Mouse (Mus musculus) thymus, adult 2 months (tissue): Measurements from ENCODE around the gene Zfp143.

Experiments used
- CTCF ChIP-seq: fragments of 200-500 bp; IDR thresholded peaks from 2 replicates; pipeline ENCODE4 v1.5.1; 2012; ENCODE audit warnings: mild to moderate bottlenecking, control low read depth, low read length, moderate library complexity, borderline replicate concordance; ENCODE audit not compliant: control insufficient read depth, poor library complexity, insufficient read depth; ENCODE audit errors: extremely low read depth
- POLR2A ChIP-seq: fragments of 200-500 bp; IDR thresholded peaks from 2 replicates; pipeline ENCODE4 v1.6.1; 2012; ENCODE audit warnings: mild to moderate bottlenecking, low read length, control low read depth, moderate library complexity; ENCODE audit not compliant: control insufficient read depth, poor library complexity, insufficient read depth; ENCODE audit errors: extremely low read depth

DNA sequence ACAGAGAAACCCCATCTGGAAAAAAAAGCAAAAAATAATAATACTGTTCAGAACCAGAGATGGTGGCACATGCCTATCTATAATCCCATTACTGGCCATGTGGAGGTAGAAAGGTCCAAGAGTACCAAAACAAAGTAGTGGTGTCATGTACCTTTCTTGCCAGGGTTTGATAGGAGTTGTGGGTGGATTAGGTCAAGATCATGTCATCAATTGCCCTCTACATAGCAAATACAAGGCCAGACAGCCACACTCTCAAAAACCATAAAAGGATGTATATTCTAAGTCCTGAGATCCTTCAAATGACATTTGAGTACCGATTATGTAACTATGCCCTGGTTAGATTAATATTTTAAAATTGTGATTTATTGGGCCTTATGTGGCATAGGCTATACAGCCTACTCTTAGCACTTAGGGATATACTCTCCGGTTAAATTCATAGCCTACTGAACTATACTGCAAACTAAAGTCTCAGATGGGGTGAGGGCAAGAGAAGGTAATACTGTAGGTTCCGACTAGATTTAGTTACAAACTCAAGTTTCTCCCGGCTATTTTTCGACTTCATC lies 830 bp upstream of the Zfp143 start:
- no peak for TF ChIP-seq CTCF
- TF ChIP-seq POLR2A = no peak
